Comparison of ENCODE assay signal across 12 mouse cellular contexts in genomic region chr14:123291118-123292007, GRCm38 (mm10).
DNase-seq lines count a peak whose midpoint lies in the region; ATAC-seq and TF ChIP-seq lines count a peak whose summit lies in the region.
"Had no signal": no experiment of that assay in that cellular context is flagged by ENCODE, and none has a peak within 500 bp of the region (broad histone marks: within the 10 kb centered on the region; RNA-seq: fewer than 3 reads in every experiment).

No protein-coding gene starts in this region.

- H3K79me2 ChIP-seq in liver, adult 2 months (ENCODE audit: control insufficient read depth, insufficient read depth, low read length), result no peaks in the 10 kb centered on the region

- no peak overlapping the region for H3K9ac ChIP-seq in liver, adult 2 months (ENCODE audit: low read depth, low read length)
- H3K9ac ChIP-seq in liver, embryonic 11.5 days (ENCODE audit: low read depth, low read length), result no peak overlapping the region
- H3K9ac ChIP-seq in forebrain, embryonic 14.5 days (ENCODE audit: low read length), result no peak overlapping the region
- H3K9ac ChIP-seq: embryonic facial prominence, embryonic 12.5 days had no signal

- H3K27ac ChIP-seq in heart, embryonic 10.5 days, result no peak overlapping the region
- no peak overlapping the region for H3K27ac ChIP-seq in liver, adult 2 months (replicated peaks; ENCODE audit: insufficient read depth, low read depth, low read length)
- H3K27ac ChIP-seq in liver, embryonic 11.5 days (ENCODE audit: low read depth, low read length), result no peak overlapping the region
- H3K27ac ChIP-seq in forebrain, embryonic 14.5 days (ENCODE audit: low read depth, low read length), result no peak overlapping the region
- H3K27ac ChIP-seq: embryonic facial prominence, embryonic 12.5 days had no signal

- TF ChIP-seq POLR2A in liver, adult 2 months (IDR thresholded peaks at IDR 0.05; ENCODE audit: extremely low read depth, insufficient read depth, low read length), result no peak

- 78% methylated on average over 4 of the region's 4 CpGs for WGBS in heart, embryonic 10.5 days
- WGBS in liver, adult 2 months, result 76% methylated on average over 4 of the region's 4 CpGs
- WGBS in liver, embryonic 11.5 days, result 78% methylated on average over 4 of the region's 4 CpGs
- 59% methylated on average over 4 of the region's 4 CpGs for WGBS in forebrain, embryonic 14.5 days

- no peaks in the 10 kb centered on the region for H3K4me1 ChIP-seq in heart, embryonic 10.5 days
- H3K4me1 ChIP-seq in liver, adult 2 months (ENCODE audit: control insufficient read depth, insufficient read depth, low read length), result no peaks in the 10 kb centered on the region
- H3K4me1 ChIP-seq in liver, embryonic 11.5 days (replicated peaks; ENCODE audit: control insufficient read depth, insufficient read depth, low read length), result no peaks in the 10 kb centered on the region
- no peaks in the 10 kb centered on the region for H3K4me1 ChIP-seq in forebrain, embryonic 14.5 days (ENCODE audit: control insufficient read depth, insufficient read depth, low read length)
- H3K4me1 ChIP-seq: embryonic facial prominence, embryonic 12.5 days had no signal

- no peak for ATAC-seq in liver, embryonic 11.5 days (replicated peaks; ENCODE audit: low FRiP score)
- peak; percentile 66 for ATAC-seq in forebrain, embryonic 14.5 days
- no peak for ATAC-seq in monocyte, adult 5-6 weeks (replicated peaks; ENCODE audit: insufficient number of reproducible peaks, low FRiP score, low TSS enrichment, poor library complexity, severe bottlenecking)

- peak; percentile 18 for DNase-seq in adrenal gland, postnatal 10 days
- DNase-seq in adrenal gland, adult 18-20 months (ENCODE audit: low spot score in 2 of 2), result no peak
- peak; percentile 21 to 43 for DNase-seq in heart, adult 9 months (ENCODE audit: low spot score in 2 of 2)
- DNase-seq in heart, embryonic 10.5 days (ENCODE audit: low spot score), result no peak
- DNase-seq in liver, adult 2 months (ENCODE audit: extremely low read depth, low read depth, low spot score), result peak; percentile 5
- no peak for DNase-seq in liver, embryonic 11.5 days (ENCODE audit: low spot score)
- DNase-seq in forebrain, embryonic 14.5 days (ENCODE audit: low spot score), result peak; percentile 38
- DNase-seq: lung, adult 18-20 months; right cerebral cortex, adult 18-20 months; thymus, adult 18-20 months had no signal

- H3K4me3 ChIP-seq in heart, embryonic 10.5 days, result no peak overlapping the region
- no peak overlapping the region for H3K4me3 ChIP-seq in liver, adult 2 months (ENCODE audit: insufficient read depth, low read depth, low read length)
- no peak overlapping the region for H3K4me3 ChIP-seq in liver, embryonic 11.5 days (ENCODE audit: low read depth, low read length)
- H3K4me3 ChIP-seq in forebrain, embryonic 14.5 days (ENCODE audit: low read depth, low read length), result no peak overlapping the region
- H3K4me3 ChIP-seq: embryonic facial prominence, embryonic 12.5 days had no signal

- no peak for TF ChIP-seq CTCF in liver, adult 2 months (IDR thresholded peaks at IDR 0.05; ENCODE audit: low read depth, low read length)

- no peaks in the 10 kb centered on the region for H3K9me3 ChIP-seq in heart, embryonic 10.5 days
- H3K9me3 ChIP-seq in liver, embryonic 11.5 days (ENCODE audit: control insufficient read depth, low read length), result no peaks in the 10 kb centered on the region
- H3K9me3 ChIP-seq in forebrain, embryonic 14.5 days (replicated peaks; ENCODE audit: control insufficient read depth, low read length), result no peaks in the 10 kb centered on the region
- H3K9me3 ChIP-seq: embryonic facial prominence, embryonic 12.5 days had no signal

- no peaks in the 10 kb centered on the region for H3K27me3 ChIP-seq in heart, embryonic 10.5 days (ENCODE audit: insufficient read depth, poor library complexity, severe bottlenecking)
- H3K27me3 ChIP-seq in liver, adult 2 months (ENCODE audit: control insufficient read depth, insufficient read depth, low read length), result no peaks in the 10 kb centered on the region
- no peaks in the 10 kb centered on the region for H3K27me3 ChIP-seq in liver, embryonic 11.5 days (replicated peaks; ENCODE audit: control insufficient read depth, insufficient read depth, low read length)
- H3K27me3 ChIP-seq in forebrain, embryonic 14.5 days (replicated peaks; ENCODE audit: control insufficient read depth, insufficient read depth, low read length), result no peaks in the 10 kb centered on the region
- H3K27me3 ChIP-seq: embryonic facial prominence, embryonic 12.5 days had no signal

- H3K4me2 ChIP-seq in liver, embryonic 11.5 days, result no peak overlapping the region
- H3K4me2 ChIP-seq in forebrain, embryonic 14.5 days (ENCODE audit: low read length), result no peak overlapping the region
- H3K4me2 ChIP-seq: embryonic facial prominence, embryonic 12.5 days had no signal

- no peaks in the 10 kb centered on the region for H3K36me3 ChIP-seq in heart, embryonic 10.5 days
- H3K36me3 ChIP-seq in liver, adult 2 months (ENCODE audit: control insufficient read depth, insufficient read depth, low read length), result no peaks in the 10 kb centered on the region
- H3K36me3 ChIP-seq in liver, embryonic 11.5 days (ENCODE audit: control insufficient read depth, insufficient read depth, low read length), result no peaks in the 10 kb centered on the region
- no peaks in the 10 kb centered on the region for H3K36me3 ChIP-seq in forebrain, embryonic 14.5 days (ENCODE audit: control insufficient read depth, insufficient read depth, low read length)
- H3K36me3 ChIP-seq: embryonic facial prominence, embryonic 12.5 days had no signal

Comparison
In these comparisons a context has a peak if more than half of its experiments do, and no peak if none do; other contexts are left out.
1. DNase-seq: peak in adrenal gland, postnatal 10 days (single experiment), heart, adult 9 months (2 of 2), liver, adult 2 months (single experiment) and forebrain, embryonic 14.5 days (single experiment); none in adrenal gland, adult 18-20 months (0 of 2), heart, embryonic 10.5 days (single experiment) and liver, embryonic 11.5 days (single experiment).